Mouse (Mus musculus) liver, embryonic 15.5 days (tissue): ENCODE data around the gene Phf6. TPM values are rescaled to one million over a fixed set of nuclear protein-coding genes. Genes with fewer than 3 reads are reported as not detected.

ENCODE experiments used
- ATAC-seq: fragments of 200-750 bp; cut with Nextera tagmentation; 2 replicates; pipeline ENCODE4 v1.8.0; 2017; ENCODE audit warnings: moderate number of reproducible peaks, mild to moderate bottlenecking, moderate library complexity; ENCODE audit not compliant: insufficient read depth
- H3K27ac ChIP-seq: fragments of 300-500 bp; sonication (generic); replicated peaks from 2 replicates; pipeline ENCODE4 v1.5.1; 2015; ENCODE audit warnings: mild to moderate bottlenecking, inconsistent platforms
- H3K27me3 ChIP-seq: fragments of 300-500 bp; sonication (generic); 2 replicates; pipeline ENCODE4 v1.6.1; 2015; ENCODE audit warnings: mild to moderate bottlenecking, inconsistent platforms
- H3K36me3 ChIP-seq: fragments of 300-500 bp; sonication (generic); replicated peaks from 2 replicates; pipeline ENCODE4 v1.6.1; 2015; ENCODE audit warnings: moderate library complexity, mild to moderate bottlenecking, inconsistent platforms
- H3K4me1 ChIP-seq: fragments of 300-500 bp; sonication (generic); replicated peaks from 2 replicates; pipeline ENCODE4 v1.6.1; 2015; ENCODE audit warnings: inconsistent platforms
- H3K4me2 ChIP-seq: fragments of 300-500 bp; sonication (generic); 2 replicates; pipeline ENCODE4 v1.6.1; 2015; ENCODE audit warnings: moderate library complexity, mild to moderate bottlenecking, inconsistent platforms
- H3K4me3 ChIP-seq: fragments of 300-500 bp; sonication (generic); replicated peaks from 2 replicates; pipeline ENCODE4 v1.5.1; 2015; ENCODE audit warnings: mild to moderate bottlenecking, inconsistent platforms
- H3K9ac ChIP-seq: fragments of 300-500 bp; sonication (generic); 2 replicates; pipeline ENCODE4 v1.6.1; 2015; ENCODE audit warnings: moderate library complexity, mild to moderate bottlenecking, inconsistent platforms
- H3K9me3 ChIP-seq: fragments of 300-500 bp; sonication (generic); replicated peaks from 2 replicates; pipeline ENCODE4 v1.6.1; 2016; ENCODE audit warnings: inconsistent platforms
- WGBS: fragments of 180-500 bp; shearing (Covaris S2); methylation state at CpG from one replicate; pipeline ENCODE4 v1.1.7; 2015; ENCODE audit warnings: mixed read lengths; ENCODE audit not compliant: insufficient replicate concordance; 5-methylcytosine and 5-hydroxymethylcytosine counted together
- polyA plus RNA-seq: library from polyadenylated mRNA; unstranded; fragments of >200 nt; fragmentation: Nextera tagmentation; extraction: Ambion mirVana; gene quantifications from 2 replicates; pipeline ENCODE4 v1.2.1, GENCODE M21; 2015

Gene Phf6
- polyA plus RNA-seq, 1 experiment from 2014 or later = 8.6 TPM

- no peak for ATAC-seq
- Histone ChIP-seq H3K27me3 (no peaks in the 10 kb centered on the region), H3K4me2 (no peak overlapping the region), H3K4me3 (no peak overlapping the region), H3K27ac (no peak overlapping the region), H3K4me1 (no peaks in the 10 kb centered on the region), H3K9ac (no peak overlapping the region), H3K9me3 (no peaks in the 10 kb centered on the region), H3K36me3 (no peaks in the 10 kb centered on the region)
- 77% methylated on average over 5 of the region's 5 CpGs for WGBS
These were observed 18.1 kb downstream of the Phf6 start for GRCm38 (mm10) chrX:52930191-52930590.

GRCm38 (mm10) chrX:52932161-52932560 lies 20.1 kb downstream of the Phf6 start:
- ATAC-seq = no peak
- H3K27ac ChIP-seq = no peak overlapping the region
- no peak overlapping the region for H3K4me3 ChIP-seq
- H3K36me3 ChIP-seq = no peaks in the 10 kb centered on the region
- 77% methylated on average over 1 of the region's 1 CpGs for WGBS
- no peaks in the 10 kb centered on the region for H3K27me3 ChIP-seq
- no peak overlapping the region for H3K9ac ChIP-seq
- H3K4me1 ChIP-seq = no peaks in the 10 kb centered on the region
- H3K9me3 ChIP-seq = no peaks in the 10 kb centered on the region
- no peak overlapping the region for H3K4me2 ChIP-seq

DNA sequence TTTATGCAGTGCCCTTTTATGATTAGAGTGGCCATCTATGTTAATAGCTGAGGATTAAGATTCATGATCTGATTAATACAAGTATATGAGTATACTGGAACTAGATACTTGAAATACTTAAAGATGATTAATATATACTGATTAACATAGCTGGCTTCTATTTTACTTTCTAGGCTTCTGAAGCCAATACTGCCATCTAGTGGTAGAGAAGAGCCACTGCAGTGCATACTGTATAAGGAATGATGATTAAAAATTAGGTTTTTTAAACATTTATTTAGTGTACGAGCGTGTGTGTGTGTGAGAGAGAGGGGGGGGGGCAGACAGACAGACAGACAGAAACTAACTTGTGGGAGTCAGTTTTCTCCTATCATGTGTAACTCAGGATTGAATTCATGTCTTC lies 22.4 kb downstream of the Phf6 start:
- no peaks in the 10 kb centered on the region for H3K4me1 ChIP-seq
- no peak overlapping the region for H3K27ac ChIP-seq
- H3K4me2 ChIP-seq = no peak overlapping the region
- H3K27me3 ChIP-seq = no peaks in the 10 kb centered on the region
- no peaks in the 10 kb centered on the region for H3K36me3 ChIP-seq
- H3K9me3 ChIP-seq = no peaks in the 10 kb centered on the region
- no peak overlapping the region for H3K4me3 ChIP-seq
- no peak overlapping the region for H3K9ac ChIP-seq
- no peak for ATAC-seq
- WGBS = 36% methylated on average over 2 of the region's 2 CpGs

DNA sequence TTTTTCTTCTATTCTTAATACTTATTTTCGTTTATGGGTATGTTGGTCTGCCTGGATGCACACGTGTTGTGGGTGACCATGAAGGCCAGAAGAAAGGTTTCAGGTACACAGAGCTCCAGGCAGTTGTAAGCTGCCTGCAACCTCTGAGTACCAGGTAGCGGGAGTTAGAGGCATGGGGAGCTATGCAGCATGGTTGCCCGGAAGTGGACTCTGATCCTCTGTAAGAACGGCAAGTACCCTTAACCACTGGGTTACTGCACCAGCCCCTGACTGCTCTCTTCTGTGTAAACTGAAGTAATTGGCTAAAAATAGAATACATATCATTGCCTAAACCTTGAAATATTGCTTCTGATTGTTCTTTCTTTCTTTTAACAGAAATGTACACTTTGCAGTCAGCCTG lies 33.4 kb downstream of the Phf6 start:
- Histone ChIP-seq H3K4me2 (no peak overlapping the region), H3K4me3 (no peak overlapping the region), H3K27ac (no peak overlapping the region), H3K27me3 (no peaks in the 10 kb centered on the region), H3K9me3 (no peaks in the 10 kb centered on the region), H3K4me1 (no peaks in the 10 kb centered on the region), H3K9ac (no peak overlapping the region), H3K36me3 (peaks cover 15% of the 10 kb centered on the region; the same call in 1 of the 2 replicates)
- 72% methylated on average over 5 of the region's 5 CpGs for WGBS
- no peak for ATAC-seq

DNA sequence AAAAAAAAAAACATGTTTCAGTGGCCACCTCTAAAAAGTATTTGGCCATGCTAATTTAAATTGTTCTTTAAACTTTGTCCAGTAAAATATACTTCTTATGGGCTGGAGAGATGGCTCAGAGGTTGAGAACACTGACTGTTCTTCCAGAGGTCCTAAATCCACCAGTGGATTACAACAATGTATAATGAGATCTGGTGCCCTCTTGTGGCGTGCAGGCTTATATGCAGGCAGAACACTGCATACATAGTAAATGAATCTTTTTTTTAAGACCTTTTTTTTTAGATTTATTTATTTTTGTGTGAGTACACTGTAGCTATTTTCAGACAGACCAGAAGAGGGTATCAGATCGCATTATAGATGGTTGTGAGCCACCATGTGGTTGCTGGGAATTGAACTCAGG lies 37.6 kb downstream of the Phf6 start:
- Histone ChIP-seq H3K4me3 (no peak overlapping the region), H3K4me2 (no peak overlapping the region), H3K9me3 (no peaks in the 10 kb centered on the region), H3K27me3 (no peaks in the 10 kb centered on the region), H3K27ac (no peak overlapping the region), H3K4me1 (no peaks in the 10 kb centered on the region), H3K9ac (no peak overlapping the region), H3K36me3 (peaks cover 13% of the 10 kb centered on the region; the same call in 1 of the 2 replicates)
- ATAC-seq = no peak
- WGBS = 52% methylated on average over 2 of the region's 2 CpGs

GRCm38 (mm10) chrX:52956942-52957341 lies 44.9 kb downstream of the Phf6 start:
- no peak for ATAC-seq
- 45% methylated on average over 4 of the region's 4 CpGs for WGBS

DNA sequence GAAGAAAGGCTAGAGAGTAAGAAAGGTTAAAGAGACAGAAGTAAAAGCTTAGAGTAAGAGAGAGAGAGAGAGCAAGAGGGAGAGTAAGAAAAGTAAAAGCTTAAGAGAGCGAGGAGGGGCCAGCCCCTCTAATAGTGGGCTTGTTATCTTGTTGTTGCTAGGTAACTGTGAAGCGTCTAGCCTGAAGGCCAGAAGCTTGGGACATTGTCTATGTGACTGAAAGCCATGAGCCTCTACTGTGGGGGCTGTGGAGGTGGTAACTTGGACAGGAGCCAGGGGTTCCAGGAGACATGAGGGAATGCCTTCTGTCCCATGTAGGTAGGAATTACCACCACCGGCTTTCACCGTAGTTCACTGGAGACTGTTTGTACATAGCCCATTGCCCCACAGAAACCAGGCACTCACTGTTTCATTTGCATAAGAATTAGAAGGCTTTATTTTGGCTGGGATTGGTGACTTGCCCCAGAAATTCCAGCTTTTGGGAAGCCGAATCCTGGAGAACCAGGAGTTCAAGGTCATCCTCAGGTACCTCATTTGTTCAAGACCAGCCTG lies 49.6 kb downstream of the Phf6 start:
- Histone ChIP-seq H3K27ac (no peak overlapping the region), H3K27me3 (no peaks in the 10 kb centered on the region), H3K9me3 (no peaks in the 10 kb centered on the region), H3K36me3 (no peaks in the 10 kb centered on the region), H3K4me3 (no peak overlapping the region), H3K4me2 (no peak overlapping the region), H3K4me1 (peaks cover 12% of the 10 kb centered on the region), H3K9ac (no peak overlapping the region)
- WGBS = 56% methylated on average over 5 of the region's 5 CpGs
- no peak for ATAC-seq

More at GRCm38 (mm10) chrX:52956942-52957341, 44.9 kb downstream of the Phf6 start:
- Histone ChIP-seq H3K27ac (no peak overlapping the region), H3K9ac (no peak overlapping the region), H3K4me1 (peaks cover 5% of the 10 kb centered on the region), H3K4me2 (no peak overlapping the region), H3K4me3 (no peak overlapping the region), H3K9me3 (no peaks in the 10 kb centered on the region), H3K36me3 (0 out of 2 replicates have a peak, but pooled peaks cover 4% of the 10 kb centered on the region), H3K27me3 (no peaks in the 10 kb centered on the region)

DNA sequence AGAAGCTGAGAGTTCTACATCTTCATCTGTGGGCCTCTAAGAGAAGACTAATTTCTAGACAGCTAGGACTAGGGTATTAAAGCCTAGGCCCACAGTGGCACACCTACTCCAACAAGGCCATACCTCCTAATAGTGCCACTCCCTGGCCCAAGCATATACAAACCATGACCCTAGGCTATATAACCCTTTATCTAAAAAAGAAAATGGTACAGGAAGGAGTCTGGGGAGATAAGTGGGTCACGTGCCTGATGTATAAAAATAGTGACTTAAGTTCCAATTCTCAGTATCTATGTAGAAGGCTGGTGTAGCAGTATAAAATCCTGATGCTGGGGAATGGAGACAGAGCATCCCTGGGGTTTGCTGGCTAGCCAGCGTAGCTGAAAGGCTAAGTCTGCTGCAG lies 53.1 kb downstream of the Phf6 start:
- Histone ChIP-seq H3K36me3 (no peaks in the 10 kb centered on the region), H3K4me3 (no peak overlapping the region), H3K4me1 (peaks cover 12% of the 10 kb centered on the region), H3K4me2 (no peak overlapping the region), H3K27ac (no peak overlapping the region), H3K27me3 (no peaks in the 10 kb centered on the region), H3K9me3 (no peaks in the 10 kb centered on the region), H3K9ac (no peak overlapping the region)
- ATAC-seq = 0 out of 2 replicates have a peak, but pooled peaks have one; percentile 25
- WGBS = 56% methylated on average over 2 of the region's 2 CpGs

- peak overlapping the region; percentile 94 for H3K27ac ChIP-seq
- peak overlapping the region; percentile 27 for H3K4me3 ChIP-seq
- H3K9ac ChIP-seq = 0 out of 2 replicates have a peak overlapping the region, but pooled peaks have one; percentile 21
- H3K27me3 ChIP-seq = no peaks in the 10 kb centered on the region
- peak; percentile 99 for ATAC-seq
- peaks cover 34% of the 10 kb centered on the region for H3K4me1 ChIP-seq
- H3K36me3 ChIP-seq = no peaks in the 10 kb centered on the region
- peak overlapping the region; percentile 57 for H3K4me2 ChIP-seq
- 17% methylated on average over 3 of the region's 3 CpGs for WGBS
- H3K9me3 ChIP-seq = no peaks in the 10 kb centered on the region
These were observed 59.3 kb downstream of the Phf6 start for GRCm38 (mm10) chrX:52971211-52972006.

DNA sequence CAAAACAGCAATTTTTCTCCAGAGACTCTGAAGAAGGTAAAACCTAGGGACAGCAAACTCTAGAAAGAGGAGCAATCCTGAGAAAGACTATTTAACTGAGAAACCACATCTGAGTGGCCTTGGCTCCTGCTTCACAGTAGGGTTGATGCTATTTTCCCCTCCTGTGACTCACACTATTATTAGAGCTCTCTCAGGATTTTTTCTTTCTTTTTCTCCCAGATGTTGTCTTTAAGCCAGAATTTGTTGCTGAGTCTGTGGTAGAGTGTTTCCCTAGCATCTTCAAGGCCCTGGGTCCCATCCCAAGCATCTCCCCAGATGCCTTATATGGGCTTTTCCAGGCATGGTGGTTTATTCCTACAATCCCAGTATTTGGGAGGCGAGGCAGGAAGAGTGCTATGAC lies 60.1 kb downstream of the Phf6 start:
- ATAC-seq = no peak
- H3K27ac ChIP-seq = peak overlapping the region; percentile 94

GRCm38 (mm10) chrX:52972680-52973079 lies 60.6 kb downstream of the Phf6 start:
- Histone ChIP-seq H3K4me2 (no peak overlapping the region), H3K27me3 (no peaks in the 10 kb centered on the region), H3K4me1 (peaks cover 38% of the 10 kb centered on the region), H3K4me3 (no peak overlapping the region), H3K9me3 (no peaks in the 10 kb centered on the region), H3K9ac (no peak overlapping the region), H3K36me3 (no peaks in the 10 kb centered on the region), H3K27ac (peak overlapping the region; percentile 94)
- WGBS = 54% methylated on average over 1 of the region's 1 CpGs
- no peak for ATAC-seq

More for the DNA sequence above, 60.1 kb downstream of the Phf6 start:
- no peaks in the 10 kb centered on the region for H3K27me3 ChIP-seq
- WGBS = 45% methylated on average over 1 of the region's 1 CpGs
- no peaks in the 10 kb centered on the region for H3K36me3 ChIP-seq
- no peak overlapping the region for H3K9ac ChIP-seq
- peaks cover 38% of the 10 kb centered on the region for H3K4me1 ChIP-seq
- H3K4me2 ChIP-seq = no peak overlapping the region; the same call in 1 of the 2 replicates
- H3K9me3 ChIP-seq = no peaks in the 10 kb centered on the region
- no peak overlapping the region for H3K4me3 ChIP-seq
